Mouse (Mus musculus) testis, adult 2 months (tissue): Measurements from ENCODE around the gene Clca4b.
"Not testable (repeated sequence)": the region's sequence is repeated elsewhere in the genome, so short reads cannot be mapped to it uniquely, and the experiment has no call there.

Source experiments
- CTCF ChIP-seq: fragments of 200-500 bp; IDR thresholded peaks from 2 replicates; pipeline ENCODE4 v1.5.1; 2012; ENCODE audit warnings: low read depth, mild to moderate bottlenecking, inconsistent platforms, low read length, moderate library complexity; ENCODE audit not compliant: control insufficient read depth, insufficient read depth, insufficient replicate concordance
- POLR2A ChIP-seq: fragments of 200-500 bp; IDR thresholded peaks from 2 replicates; pipeline ENCODE4 v1.6.1; 2012; ENCODE audit warnings: low read depth, mild to moderate bottlenecking, inconsistent platforms, low read length, moderate library complexity; ENCODE audit not compliant: control insufficient read depth

GRCm38 (mm10) chr3:144947376-144947775 is 15.0 kb upstream of the Clca4b start:
- TF ChIP-seq CTCF, POLR2A: not testable (repeated sequence)
